ENCODE assay signal across 25 mouse cellular contexts in the genomic region with DNA sequence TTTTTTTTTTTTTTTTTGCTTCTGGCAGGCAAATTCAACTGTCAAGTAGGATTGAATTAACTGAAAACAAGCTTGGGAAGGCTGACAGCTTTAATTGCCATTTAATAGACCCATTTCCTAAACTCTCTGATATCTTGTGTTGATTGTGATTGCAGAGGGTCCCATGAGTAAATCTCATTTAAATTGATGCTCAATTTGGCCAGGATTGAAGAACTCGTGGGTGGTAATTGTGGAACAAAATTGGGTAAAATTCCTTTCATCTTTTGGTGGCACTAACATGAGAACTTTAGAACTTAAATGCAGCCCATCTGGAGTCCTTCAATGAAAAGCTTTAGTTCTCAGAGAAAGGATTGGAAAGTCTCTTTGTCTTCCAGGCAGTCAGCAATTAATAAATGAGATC.
DNase-seq lines count a peak whose midpoint lies in the region; ATAC-seq and TF ChIP-seq lines count a peak whose summit lies in the region.
"Had no signal": no experiment of that assay in that cellular context is flagged by ENCODE, and none has a peak within 500 bp of the region (broad histone marks: within the 10 kb centered on the region; RNA-seq: fewer than 3 reads in every experiment).

No protein-coding gene starts in this region.

- no peaks in the 10 kb centered on the region for H3K9me3 ChIP-seq in forebrain, embryonic 11.5 days (ENCODE audit: control insufficient read depth, low read length)
- no peaks in the 10 kb centered on the region for H3K9me3 ChIP-seq in forebrain, embryonic 10.5 days
- H3K9me3 ChIP-seq in forebrain, embryonic 15.5 days = no peaks in the 10 kb centered on the region
- 0 out of 2 replicates have a peak, but pooled peaks cover 3% of the 10 kb centered on the region for H3K9me3 ChIP-seq in heart, embryonic 12.5 days (replicated peaks)
- H3K9me3 ChIP-seq: embryonic facial prominence, embryonic 12.5 days; heart, embryonic 15.5 days; hindbrain, embryonic 12.5 days; limb, embryonic 12.5 days; neural tube, embryonic 13.5 days had no signal

- H3K4me3 ChIP-seq in forebrain, embryonic 11.5 days (ENCODE audit: low read depth, low read length) = no peak overlapping the region
- H3K4me3 ChIP-seq in forebrain, embryonic 10.5 days = no peak overlapping the region
- no peak overlapping the region for H3K4me3 ChIP-seq in forebrain, embryonic 15.5 days
- no peak overlapping the region for H3K4me3 ChIP-seq in lung, adult 2 months (replicated peaks; ENCODE audit: extremely low read depth, low read depth, low read length)
- no peak overlapping the region for H3K4me3 ChIP-seq in heart, embryonic 12.5 days
- H3K4me3 ChIP-seq: embryonic facial prominence, embryonic 12.5 days; heart, embryonic 15.5 days; hindbrain, embryonic 12.5 days; limb, embryonic 12.5 days; neural tube, embryonic 13.5 days had no signal

- TF ChIP-seq POLR2A in brain, embryonic 14.5 days (IDR thresholded peaks at IDR 0.05; ENCODE audit: borderline replicate concordance, extremely low read depth, insufficient read depth, insufficient read length, poor library complexity, severe bottlenecking) = no peak
- no peak for TF ChIP-seq POLR2A in lung, adult 2 months (IDR thresholded peaks at IDR 0.05; ENCODE audit: borderline replicate concordance, extremely low read depth, low read depth, low read length)

- no peak overlapping the region for H3K4me2 ChIP-seq in forebrain, embryonic 11.5 days (ENCODE audit: low read depth, low read length, severe bottlenecking)
- H3K4me2 ChIP-seq in forebrain, embryonic 15.5 days (replicated peaks) = no peak overlapping the region
- H3K4me2 ChIP-seq in heart, embryonic 12.5 days = no peak overlapping the region
- H3K4me2 ChIP-seq: embryonic facial prominence, embryonic 12.5 days; heart, embryonic 15.5 days; hindbrain, embryonic 12.5 days; limb, embryonic 12.5 days; neural tube, embryonic 13.5 days had no signal

- H3K36me3 ChIP-seq in forebrain, embryonic 11.5 days (ENCODE audit: control insufficient read depth, insufficient read depth, low read length) = no peaks in the 10 kb centered on the region
- H3K36me3 ChIP-seq in forebrain, embryonic 10.5 days (replicated peaks) = no peaks in the 10 kb centered on the region
- H3K36me3 ChIP-seq in forebrain, embryonic 15.5 days = no peaks in the 10 kb centered on the region
- no peaks in the 10 kb centered on the region for H3K36me3 ChIP-seq in heart, embryonic 12.5 days
- H3K36me3 ChIP-seq: embryonic facial prominence, embryonic 12.5 days; heart, embryonic 15.5 days; hindbrain, embryonic 12.5 days; limb, embryonic 12.5 days; neural tube, embryonic 13.5 days had no signal

- WGBS in forebrain, embryonic 11.5 days = 13% methylated on average over 1 of the region's 1 CpGs
- 29% methylated on average over 1 of the region's 1 CpGs for WGBS in forebrain, embryonic 10.5 days
- WGBS in forebrain, embryonic 15.5 days = 2% methylated on average over 1 of the region's 1 CpGs
- 25% methylated on average over 1 of the region's 1 CpGs for WGBS in lung, adult 2 months
- 54% methylated on average over 1 of the region's 1 CpGs for WGBS in heart, embryonic 12.5 days

- no peak overlapping the region for H3K9ac ChIP-seq in forebrain, embryonic 11.5 days (ENCODE audit: low read length)
- H3K9ac ChIP-seq in forebrain, embryonic 15.5 days (replicated peaks) = no peak overlapping the region
- H3K9ac ChIP-seq in heart, embryonic 12.5 days = no peak overlapping the region
- H3K9ac ChIP-seq: embryonic facial prominence, embryonic 12.5 days; heart, embryonic 15.5 days; hindbrain, embryonic 12.5 days; limb, embryonic 12.5 days; neural tube, embryonic 13.5 days had no signal

- peaks cover 10% of the 10 kb centered on the region; the same call in 1 of the 2 replicates for H3K27me3 ChIP-seq in forebrain, embryonic 11.5 days (ENCODE audit: control insufficient read depth, insufficient read depth, low read length)
- H3K27me3 ChIP-seq in forebrain, embryonic 10.5 days (ENCODE audit: poor library complexity, severe bottlenecking) = peaks cover 78% of the 10 kb centered on the region
- H3K27me3 ChIP-seq in forebrain, embryonic 15.5 days = no peaks in the 10 kb centered on the region
- H3K27me3 ChIP-seq in heart, embryonic 12.5 days (replicated peaks) = no peaks in the 10 kb centered on the region
- H3K27me3 ChIP-seq: embryonic facial prominence, embryonic 12.5 days; heart, embryonic 15.5 days; hindbrain, embryonic 12.5 days; limb, embryonic 12.5 days; neural tube, embryonic 13.5 days had no signal

- TF ChIP-seq CTCF in brain, embryonic 14.5 days (IDR thresholded peaks at IDR 0.05; ENCODE audit: borderline replicate concordance, extremely low read depth, insufficient read depth, insufficient read length) = no peak
- no peak for TF ChIP-seq CTCF in lung, adult 2 months (IDR thresholded peaks at IDR 0.05; ENCODE audit: insufficient read depth, low read length)

- peaks cover 8% of the 10 kb centered on the region for H3K4me1 ChIP-seq in forebrain, embryonic 11.5 days (replicated peaks; ENCODE audit: control insufficient read depth, insufficient read depth, low read length)
- H3K4me1 ChIP-seq in forebrain, embryonic 10.5 days = peaks cover 39% of the 10 kb centered on the region
- peaks cover 35% of the 10 kb centered on the region for H3K4me1 ChIP-seq in forebrain, embryonic 15.5 days
- H3K4me1 ChIP-seq in lung, adult 2 months (ENCODE audit: control insufficient read depth, insufficient read depth, low read length) = no peaks in the 10 kb centered on the region
- 0 out of 2 replicates have a peak, but pooled peaks cover 5% of the 10 kb centered on the region for H3K4me1 ChIP-seq in heart, embryonic 12.5 days (replicated peaks)
- H3K4me1 ChIP-seq: heart, embryonic 15.5 days had no signal

- DNase-seq in forebrain, embryonic 11.5 days (ENCODE audit: low spot score) = no peak
- DNase-seq in forebrain, embryonic 10.5 days (ENCODE audit: extremely low spot score, low spot score) = no peak
- peak; percentile 91 for DNase-seq in Muller cell, postnatal 12 days (ENCODE audit: inconsistent ontology term)
- DNase-seq in brain, embryonic 14.5 days (ENCODE audit: low read depth) = peak; percentile 95
- no peak for DNase-seq in lung, adult 2 months
- DNase-seq in cerebellum, adult 8-10 months = no peak
- DNase-seq: adrenal gland, adult 2 months; adrenal gland, postnatal 36 days; cerebellum, adult 9-10 months; cerebellum, postnatal 36 days; gastrocnemius, postnatal 14 days; heart, postnatal 36 days; kidney, adult 9 months; kidney, postnatal 25 days; right cerebral cortex, postnatal 14 days had no signal

- H3K27ac ChIP-seq in forebrain, embryonic 11.5 days (ENCODE audit: low read depth, low read length) = no peak overlapping the region
- H3K27ac ChIP-seq in forebrain, embryonic 10.5 days = no peak overlapping the region
- peak overlapping the region; percentile 43; the same call in 1 of the 2 replicates for H3K27ac ChIP-seq in forebrain, embryonic 15.5 days (replicated peaks)
- no peak overlapping the region for H3K27ac ChIP-seq in heart, embryonic 12.5 days (ENCODE audit: poor library complexity, severe bottlenecking)
- H3K27ac ChIP-seq: embryonic facial prominence, embryonic 12.5 days; heart, embryonic 15.5 days; hindbrain, embryonic 12.5 days; limb, embryonic 12.5 days; neural tube, embryonic 13.5 days had no signal

- ATAC-seq in forebrain, embryonic 11.5 days (replicated peaks; ENCODE audit: low FRiP score) = peak; percentile 54
- peak; percentile 64 for ATAC-seq in forebrain, embryonic 15.5 days (replicated peaks)
- no peak for ATAC-seq in heart, embryonic 12.5 days (ENCODE audit: insufficient number of reproducible peaks, low FRiP score)
- ATAC-seq: activated CD4-positive, CD25-positive, alpha-beta regulatory T cell, adult 4 months; CD4-positive, CD25-positive, alpha-beta regulatory T cell, adult 4 months; intestine, postnatal 0 days had no signal

Comparison
In these comparisons a context has a peak if more than half of its experiments do, and no peak if none do; other contexts are left out.
1. DNase-seq: peak in Muller cell, postnatal 12 days (single experiment) and brain, embryonic 14.5 days (single experiment); none in forebrain, embryonic 11.5 days (single experiment), forebrain, embryonic 10.5 days (single experiment), lung, adult 2 months (single experiment) and cerebellum, adult 8-10 months (single experiment).